ENCODE assay signal across 19 mouse cellular contexts in genomic region chr16:14091771-14092170, GRCm38 (mm10).
DNase-seq lines count a peak whose midpoint lies in the region; ATAC-seq lines count a peak whose summit lies in the region.
"Had no signal": no experiment of that assay in that cellular context is flagged by ENCODE, and none has a peak within 500 bp of the region (broad histone marks: within the 10 kb centered on the region; RNA-seq: fewer than 3 reads in every experiment).

No protein-coding gene starts in this region.

- peak; percentile 79 for DNase-seq in heart, adult 11 months
- no peak for DNase-seq in heart, adult 9 months (ENCODE audit: low spot score in 2 of 2)
- DNase-seq in heart, embryonic 10.5 days (ENCODE audit: low spot score), result peak; percentile 61
- DNase-seq: adrenal gland, adult 2 months; adrenal gland, adult 8-10 months; adrenal gland, postnatal 10 days; adrenal gland, postnatal 14 days; adrenal gland, postnatal 25 days; adrenal gland, postnatal 36 days; B cell, adult 2 months; cerebellum, adult 11 months; cerebellum, adult 11-12 months; cerebellum, adult 18-20 months had no signal

- no peaks in the 10 kb centered on the region for H3K36me3 ChIP-seq in heart, embryonic 10.5 days
- no peaks in the 10 kb centered on the region for H3K36me3 ChIP-seq in heart, embryonic 11.5 days (ENCODE audit: control insufficient read depth, insufficient read depth, low read length)
- H3K36me3 ChIP-seq: G1E had no signal

- no peaks in the 10 kb centered on the region for H3K9me3 ChIP-seq in heart, embryonic 10.5 days
- H3K9me3 ChIP-seq in heart, embryonic 11.5 days (replicated peaks; ENCODE audit: control insufficient read depth, low read length), result no peaks in the 10 kb centered on the region
- H3K9me3 ChIP-seq: G1E had no signal

- H3K4me3 ChIP-seq in heart, embryonic 10.5 days, result no peak overlapping the region
- no peak overlapping the region for H3K4me3 ChIP-seq in heart, embryonic 11.5 days (ENCODE audit: low read depth, low read length)

- no peaks in the 10 kb centered on the region for H3K27me3 ChIP-seq in heart, embryonic 10.5 days (ENCODE audit: insufficient read depth, poor library complexity, severe bottlenecking)
- no peaks in the 10 kb centered on the region for H3K27me3 ChIP-seq in heart, embryonic 11.5 days (ENCODE audit: control insufficient read depth, insufficient read depth, low read length)
- H3K27me3 ChIP-seq: CH12.LX, Patski had no signal

- H3K27ac ChIP-seq in heart, embryonic 10.5 days, result no peak overlapping the region
- no peak overlapping the region for H3K27ac ChIP-seq in heart, embryonic 11.5 days (ENCODE audit: low read depth, low read length)

- H3K4me2 ChIP-seq in heart, embryonic 11.5 days, result no peak overlapping the region

- H3K4me1 ChIP-seq in heart, embryonic 10.5 days, result no peaks in the 10 kb centered on the region
- H3K4me1 ChIP-seq in heart, embryonic 11.5 days (ENCODE audit: control insufficient read depth, insufficient read depth, low read length), result no peaks in the 10 kb centered on the region

- WGBS in heart, embryonic 10.5 days, result 84% methylated on average over 2 of the region's 2 CpGs
- WGBS in heart, embryonic 11.5 days (ENCODE audit: insufficient replicate concordance), result 69% methylated on average over 2 of the region's 2 CpGs

- H3K9ac ChIP-seq in heart, embryonic 11.5 days (ENCODE audit: low read depth, low read length), result no peak overlapping the region

- ATAC-seq in heart, embryonic 11.5 days (replicated peaks; ENCODE audit: insufficient number of reproducible peaks, low FRiP score, low TSS enrichment), result no peak
- ATAC-seq: activated CD4-positive, CD25-positive, alpha-beta regulatory T cell, adult 4 months; CD4-positive, CD25-positive, alpha-beta regulatory T cell, adult 4 months; Patski had no signal

Comparison
In these comparisons a context has a peak if more than half of its experiments do, and no peak if none do; other contexts are left out.
1. DNase-seq: peak in heart, adult 11 months (single experiment) and heart, embryonic 10.5 days (single experiment); none in heart, adult 9 months (0 of 2).